Mouse (Mus musculus) limb, embryonic 12.5 days (tissue): ENCODE measurements at regions not wholly inside any gene's neighbourhood (a gene's known extent, or its start where the extent isn't known, plus 50 kb on each side); places are given as distances from the start of the nearest gene placed in this dataset.

Experiments used
- ATAC-seq: fragments of 200-750 bp; cut with Nextera tagmentation; 2 replicates; pipeline ENCODE4 v1.8.0; 2017; ENCODE audit warnings: low read depth, moderate TSS enrichment; ENCODE audit not compliant: insufficient number of reproducible peaks, insufficient read depth, low FRiP score, low TSS enrichment
- H3K27ac ChIP-seq: fragments of 300-500 bp; sonication (generic); 2 replicates; pipeline ENCODE4 v1.5.1; 2016; ENCODE audit warnings: mild to moderate bottlenecking, moderate library complexity
- H3K27me3 ChIP-seq: fragments of 300-500 bp; sonication (generic); 2 replicates; pipeline ENCODE4 v1.6.1; 2016; ENCODE audit warnings: mild to moderate bottlenecking, moderate library complexity
- H3K36me3 ChIP-seq: fragments of 300-500 bp; sonication (generic); 2 replicates; pipeline ENCODE4 v1.6.1; 2016; ENCODE audit warnings: mild to moderate bottlenecking, moderate library complexity
- H3K4me1 ChIP-seq: fragments of 300-500 bp; sonication (generic); replicated peaks from 2 replicates; pipeline ENCODE4 v1.6.1; 2016
- H3K4me2 ChIP-seq: fragments of 300-500 bp; sonication (generic); 2 replicates; pipeline ENCODE4 v1.6.1; 2016; ENCODE audit warnings: mild to moderate bottlenecking, moderate library complexity
- H3K4me3 ChIP-seq: fragments of 300-500 bp; sonication (generic); replicated peaks from 2 replicates; pipeline ENCODE4 v1.5.1; 2016; ENCODE audit warnings: mild to moderate bottlenecking
- H3K9ac ChIP-seq: fragments of 300-500 bp; sonication (generic); replicated peaks from 2 replicates; pipeline ENCODE4 v1.6.1; 2016; ENCODE audit warnings: mild to moderate bottlenecking, moderate library complexity
- H3K9me3 ChIP-seq: fragments of 300-500 bp; sonication (generic); 2 replicates; pipeline ENCODE4 v1.6.1; 2016; ENCODE audit warnings: mild to moderate bottlenecking, moderate library complexity
- WGBS: fragments of 180-500 bp; shearing (Covaris S2); methylation state at CpG from one replicate; pipeline ENCODE4 v1.1.7; 2016; 5-methylcytosine and 5-hydroxymethylcytosine counted together

DNA sequence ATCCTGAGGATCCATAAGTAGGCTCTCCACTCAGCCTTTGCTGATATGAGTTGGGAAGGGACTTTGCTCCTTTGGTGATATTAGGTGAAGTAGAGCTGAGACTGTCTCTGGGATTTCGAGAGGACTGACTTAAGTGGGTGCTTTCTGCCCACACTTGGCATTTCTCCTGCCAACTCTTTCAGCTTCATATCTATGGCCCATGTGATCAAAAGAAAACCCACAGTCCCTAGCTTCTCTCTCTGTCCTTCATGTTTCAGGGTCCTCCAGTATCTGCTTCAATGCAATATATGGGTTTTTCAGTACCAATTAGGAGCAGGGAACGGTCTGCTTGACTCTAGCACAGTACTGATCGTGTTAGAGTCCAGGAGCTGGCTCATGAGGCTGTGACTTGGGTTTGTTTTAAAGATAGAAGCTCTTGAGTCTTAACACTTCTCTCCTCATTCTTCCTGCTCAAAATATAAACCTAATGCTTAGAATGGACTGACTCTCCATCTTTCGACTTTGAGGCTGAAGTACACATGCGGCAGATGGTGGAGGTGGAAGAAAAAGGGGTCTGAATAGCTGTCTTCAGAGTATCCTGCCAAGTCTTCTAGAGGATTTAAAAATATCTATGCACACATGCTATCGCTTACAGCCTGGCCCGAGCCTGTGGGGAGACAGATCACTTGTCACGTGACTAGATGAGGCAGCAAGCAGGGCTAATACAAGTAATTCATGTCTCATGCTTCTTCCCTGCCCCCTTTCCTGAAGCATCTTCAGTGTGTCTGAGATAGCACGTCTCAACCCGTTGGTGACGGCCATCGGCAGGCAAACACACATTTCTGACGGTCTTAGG is 189.2 kb downstream of the Mex3b start:
- no peak for ATAC-seq

DNA sequence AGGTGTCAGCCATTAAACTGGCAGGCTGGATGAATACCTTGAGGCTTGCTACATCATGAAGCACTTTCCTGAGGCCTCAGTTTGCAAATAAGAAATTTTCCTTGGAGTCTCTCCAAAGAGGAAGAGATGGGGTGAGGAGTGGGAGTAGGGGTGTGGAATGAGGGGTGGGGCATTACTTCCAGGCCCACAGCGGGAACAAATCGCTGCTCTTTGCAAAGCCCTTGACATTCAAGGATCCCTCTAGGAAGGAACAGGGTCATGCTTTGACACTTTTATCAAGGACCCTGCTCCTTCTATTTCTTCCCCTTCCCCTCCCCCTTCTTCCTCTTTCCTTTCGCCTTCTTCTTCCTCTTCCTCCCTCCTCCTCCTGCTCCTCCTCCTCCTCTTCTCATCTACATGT is 193.2 kb downstream of the Mex3b start:
- H3K9ac ChIP-seq, result no peak overlapping the region
- H3K4me1 ChIP-seq, result peaks cover 23% of the 10 kb centered on the region
- no peaks in the 10 kb centered on the region for H3K27me3 ChIP-seq
- H3K4me3 ChIP-seq, result no peak overlapping the region
- H3K9me3 ChIP-seq, result no peaks in the 10 kb centered on the region
- peak overlapping the region; percentile 26; the same call in 1 of the 2 replicates for H3K4me2 ChIP-seq
- H3K36me3 ChIP-seq, result no peaks in the 10 kb centered on the region
- H3K27ac ChIP-seq, result peak overlapping the region; percentile 92
- WGBS, result 13% methylated on average over 3 of the region's 3 CpGs
- ATAC-seq, result peak; percentile 53; the same call in 1 of the 2 replicates

More for the DNA sequence above, 189.2 kb downstream of the Mex3b start:
- H3K27me3 ChIP-seq, result no peaks in the 10 kb centered on the region
- 79% methylated on average over 13 of the region's 13 CpGs for WGBS
- H3K9ac ChIP-seq, result no peak overlapping the region
- no peak overlapping the region for H3K4me2 ChIP-seq
- H3K27ac ChIP-seq, result no peak overlapping the region
- no peak overlapping the region for H3K4me3 ChIP-seq
- no peaks in the 10 kb centered on the region for H3K36me3 ChIP-seq
- H3K9me3 ChIP-seq, result no peaks in the 10 kb centered on the region
- H3K4me1 ChIP-seq, result peaks cover 13% of the 10 kb centered on the region

GRCm38 (mm10) chr7:83060733-83061132 is 193.6 kb downstream of the Mex3b start:
- ATAC-seq, result peak; percentile 97
- Histone ChIP-seq H3K9me3 (no peaks in the 10 kb centered on the region), H3K9ac (no peak overlapping the region), H3K4me3 (no peak overlapping the region), H3K4me1 (peaks cover 23% of the 10 kb centered on the region), H3K27ac (peak overlapping the region; percentile 92), H3K27me3 (no peaks in the 10 kb centered on the region), H3K36me3 (no peaks in the 10 kb centered on the region), H3K4me2 (peak overlapping the region; percentile 26; the same call in 1 of the 2 replicates)
- WGBS, result 9% methylated on average over 5 of the region's 5 CpGs

DNA sequence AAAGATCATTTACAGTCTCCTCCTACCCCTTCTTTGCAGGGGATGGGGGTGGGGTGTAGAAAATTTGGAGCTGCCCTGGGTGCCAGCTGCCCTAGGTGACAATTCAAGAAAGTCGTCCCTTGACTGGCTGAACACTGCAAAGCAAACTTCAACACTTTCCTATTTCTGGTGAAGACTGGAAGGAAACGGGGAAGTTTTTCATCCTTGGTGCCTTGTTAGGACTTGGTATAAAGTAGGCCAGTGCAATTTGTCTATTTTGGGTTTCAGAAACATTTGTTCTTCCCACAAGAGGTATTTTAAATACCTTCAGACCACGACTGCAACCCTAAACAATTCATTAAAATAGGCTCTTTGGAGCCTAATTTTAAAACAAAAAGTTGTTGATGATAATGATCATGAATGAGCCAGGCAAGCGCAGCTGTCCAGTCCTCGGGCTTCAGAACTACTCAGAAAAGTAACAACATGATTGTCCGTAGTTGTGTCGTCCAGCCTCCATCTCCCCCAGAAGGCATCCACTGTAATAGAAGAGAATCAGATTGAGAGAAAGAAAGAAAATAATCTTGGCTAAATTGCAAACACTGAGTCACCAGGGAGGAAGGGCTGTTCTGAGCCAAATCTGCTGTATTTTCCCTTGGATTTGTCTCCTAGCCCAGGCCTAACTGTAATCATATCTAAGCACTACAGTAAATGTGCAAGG is 194.2 kb downstream of the Mex3b start:
- no peaks in the 10 kb centered on the region for H3K36me3 ChIP-seq
- H3K9ac ChIP-seq, result no peak overlapping the region
- no peak overlapping the region for H3K4me2 ChIP-seq
- no peak overlapping the region for H3K4me3 ChIP-seq
- H3K27me3 ChIP-seq, result no peaks in the 10 kb centered on the region
- H3K9me3 ChIP-seq, result no peaks in the 10 kb centered on the region
- no peak; the same call in 1 of the 2 replicates for ATAC-seq
- H3K27ac ChIP-seq, result peak overlapping the region; percentile 92
- H3K4me1 ChIP-seq, result peaks cover 23% of the 10 kb centered on the region
- 32% methylated on average over 7 of the region's 7 CpGs for WGBS

- ATAC-seq, result no peak
- no peak overlapping the region for H3K4me3 ChIP-seq
- peak overlapping the region; percentile 92 for H3K27ac ChIP-seq
- H3K9ac ChIP-seq, result no peak overlapping the region
- no peaks in the 10 kb centered on the region for H3K36me3 ChIP-seq
- no peaks in the 10 kb centered on the region for H3K27me3 ChIP-seq
- WGBS, result 81% methylated on average over 6 of the region's 6 CpGs
- no peak overlapping the region for H3K4me2 ChIP-seq
- peaks cover 23% of the 10 kb centered on the region for H3K4me1 ChIP-seq
- H3K9me3 ChIP-seq, result no peaks in the 10 kb centered on the region
Measured at GRCm38 (mm10) chr7:83061894-83062477, 194.9 kb downstream of the Mex3b start.

DNA sequence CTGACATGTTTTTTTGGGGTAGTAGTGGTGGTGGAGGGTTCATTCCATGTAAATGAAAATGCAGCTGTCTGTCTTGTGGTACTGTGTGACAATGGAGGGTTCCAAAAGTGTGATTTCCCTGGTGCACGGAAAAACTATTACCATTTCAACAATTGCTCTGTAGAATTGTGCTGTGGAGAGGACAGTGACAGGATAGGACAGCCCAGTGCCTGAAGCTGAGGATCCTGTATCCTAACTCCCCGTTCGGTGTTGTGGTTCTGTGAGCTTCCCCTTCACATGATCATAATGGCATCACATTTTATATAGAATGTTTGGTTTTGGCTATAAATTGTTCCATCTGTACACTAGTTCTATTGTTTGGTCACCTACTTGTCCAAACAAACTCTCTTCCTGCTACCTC is 196.4 kb downstream of the Mex3b start:
- Histone ChIP-seq H3K27ac (no peak overlapping the region), H3K9ac (no peak overlapping the region), H3K4me3 (no peak overlapping the region), H3K4me1 (peaks cover 23% of the 10 kb centered on the region), H3K36me3 (no peaks in the 10 kb centered on the region), H3K9me3 (no peaks in the 10 kb centered on the region), H3K27me3 (no peaks in the 10 kb centered on the region), H3K4me2 (no peak overlapping the region)
- WGBS, result 81% methylated on average over 3 of the region's 3 CpGs
- no peak for ATAC-seq

- Histone ChIP-seq H3K27ac (no peak overlapping the region), H3K36me3 (no peaks in the 10 kb centered on the region), H3K4me2 (no peak overlapping the region), H3K9ac (no peak overlapping the region), H3K9me3 (no peaks in the 10 kb centered on the region), H3K4me1 (peaks cover 20% of the 10 kb centered on the region), H3K4me3 (no peak overlapping the region), H3K27me3 (no peaks in the 10 kb centered on the region)
- ATAC-seq, result no peak
- 82% methylated on average over 3 of the region's 3 CpGs for WGBS
Measured at GRCm38 (mm10) chr7:83065341-83065740, 198.2 kb downstream of the Mex3b start.

GRCm38 (mm10) chr7:83074399-83074970 is 207.4 kb downstream of the Mex3b start:
- H3K27ac ChIP-seq, result no peak overlapping the region
- H3K27me3 ChIP-seq, result no peaks in the 10 kb centered on the region
- no peak for ATAC-seq
- H3K4me3 ChIP-seq, result no peak overlapping the region
- peaks cover 22% of the 10 kb centered on the region for H3K4me1 ChIP-seq
- WGBS, result 86% methylated on average over 15 of the region's 15 CpGs
- no peaks in the 10 kb centered on the region for H3K9me3 ChIP-seq
- H3K4me2 ChIP-seq, result no peak overlapping the region
- H3K36me3 ChIP-seq, result no peaks in the 10 kb centered on the region
- H3K9ac ChIP-seq, result no peak overlapping the region

DNA sequence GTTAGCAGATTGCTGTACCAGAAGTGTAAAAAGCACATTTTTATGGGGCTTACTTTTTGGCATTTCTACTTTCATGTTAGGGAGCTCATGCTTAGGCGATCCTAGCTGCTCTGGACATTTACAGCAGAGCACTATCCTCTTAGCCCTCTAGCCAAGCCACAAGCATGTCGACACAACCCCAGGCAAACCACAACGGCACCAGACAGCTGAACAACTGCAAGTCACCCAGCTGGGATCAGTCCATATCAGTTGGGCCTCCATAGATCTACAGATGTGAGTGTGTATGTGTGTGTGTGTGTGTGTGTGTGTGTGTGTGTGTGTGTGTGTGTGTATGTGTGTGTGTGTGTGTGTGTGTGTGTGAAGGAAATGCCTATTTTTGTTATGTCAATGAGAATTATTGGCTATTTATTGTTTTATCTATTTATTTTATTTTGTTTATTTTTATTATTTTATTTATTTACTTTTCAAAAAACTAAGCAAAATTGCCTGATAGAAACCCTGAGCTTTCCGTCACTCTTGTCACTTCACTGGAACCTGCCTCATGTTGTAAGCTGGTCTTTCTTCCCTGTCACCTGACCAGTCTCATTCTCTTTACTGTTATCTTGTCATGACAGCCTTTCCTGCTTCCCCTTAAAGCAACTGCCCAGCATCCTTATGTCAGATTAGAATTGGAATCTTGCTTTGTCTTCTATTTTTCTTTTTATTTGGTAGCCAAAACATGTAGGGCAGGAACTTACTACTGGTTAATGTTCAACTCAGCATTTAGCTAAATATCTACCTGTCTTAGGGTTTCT is 208.2 kb downstream of the Mex3b start:
- H3K4me3 ChIP-seq, result no peak overlapping the region
- no peaks in the 10 kb centered on the region for H3K36me3 ChIP-seq
- H3K4me1 ChIP-seq, result peaks cover 22% of the 10 kb centered on the region
- H3K9ac ChIP-seq, result no peak overlapping the region
- WGBS, result 79% methylated on average over 4 of the region's 4 CpGs
- H3K27ac ChIP-seq, result no peak overlapping the region
- no peaks in the 10 kb centered on the region for H3K27me3 ChIP-seq
- no peak for ATAC-seq
- no peaks in the 10 kb centered on the region for H3K9me3 ChIP-seq
- H3K4me2 ChIP-seq, result no peak overlapping the region

DNA sequence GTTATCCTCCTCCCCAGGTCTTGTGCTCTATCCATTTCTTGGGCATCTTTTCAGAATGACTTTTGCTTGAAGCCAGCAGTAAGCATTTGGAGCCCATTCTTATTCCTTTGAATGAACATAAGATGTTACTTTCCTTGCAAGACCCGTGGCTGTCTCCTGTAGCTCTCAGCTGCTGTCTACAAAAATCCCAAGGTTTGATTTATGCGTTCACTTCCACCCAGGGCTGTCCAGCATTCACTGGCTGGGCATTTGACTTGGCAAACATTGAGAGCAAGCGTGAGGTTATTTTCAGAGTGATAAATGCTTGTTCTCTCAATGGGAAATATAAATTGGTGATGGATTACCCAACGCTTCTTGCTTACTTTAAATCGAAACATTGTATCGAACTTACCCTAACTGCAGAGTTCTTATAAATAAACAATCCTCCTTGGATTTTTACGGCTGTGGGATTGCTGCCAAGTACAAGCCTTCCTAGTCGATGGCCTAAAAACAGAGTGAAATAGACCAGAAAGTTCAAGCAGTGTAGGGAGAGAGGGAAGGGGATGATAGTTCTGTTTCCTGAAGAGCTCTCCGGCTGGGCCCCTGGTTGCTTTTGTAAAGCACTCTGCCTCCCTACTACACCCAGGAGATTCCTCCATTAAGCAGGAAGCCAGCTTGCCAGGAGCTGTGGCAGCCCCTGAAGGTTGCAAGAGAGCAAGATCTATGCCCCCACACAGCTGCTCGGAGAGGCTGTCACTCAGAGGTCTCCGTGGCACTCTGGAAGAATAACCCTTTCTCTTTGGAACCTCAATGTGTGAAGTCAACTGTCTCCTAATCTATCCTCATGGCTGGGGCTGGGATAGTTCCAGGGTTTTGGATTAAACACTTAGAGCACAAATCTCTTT is 210.1 kb downstream of the Mex3b start:
- H3K36me3 ChIP-seq, result no peaks in the 10 kb centered on the region
- H3K27ac ChIP-seq, result peak overlapping the region; percentile 76

More for the DNA sequence above, 210.1 kb downstream of the Mex3b start:
- Histone ChIP-seq H3K9me3 (no peaks in the 10 kb centered on the region), H3K4me3 (no peak overlapping the region), H3K4me2 (peak overlapping the region; percentile 28; the same call in 1 of the 2 replicates), H3K9ac (no peak overlapping the region), H3K27me3 (no peaks in the 10 kb centered on the region), H3K4me1 (peaks cover 22% of the 10 kb centered on the region)
- ATAC-seq, result 0 out of 2 replicates have a peak, but pooled peaks have one; percentile 37
- 41% methylated on average over 11 of the region's 11 CpGs for WGBS
